Mouse (Mus musculus) midbrain, postnatal 0 days (tissue): ENCODE measurements at regions not wholly inside any gene's neighbourhood (a gene's known extent, or its start where the extent isn't known, plus 50 kb on each side); places are given as distances from the start of the nearest gene placed in this dataset.

ENCODE experiments used
- ATAC-seq: fragments of 200-750 bp; cut with Nextera tagmentation; 2 replicates; pipeline ENCODE4 v1.8.0; 2017; ENCODE audit warnings: moderate number of reproducible peaks, mild to moderate bottlenecking, moderate TSS enrichment, moderate library complexity; ENCODE audit not compliant: low FRiP score
- DNase-seq: peaks from one replicate; pipeline ENCODE4 v3.0.0-alpha.2; 2015; ENCODE audit warnings: low spot score
- H3K27ac ChIP-seq: fragments of 300-500 bp; sonication (generic); 2 replicates; pipeline ENCODE4 v1.5.1; 2014; ENCODE audit warnings: low read depth, mild to moderate bottlenecking, low read length, mixed read lengths
- H3K27me3 ChIP-seq: fragments of 300-500 bp; sonication (generic); 2 replicates; pipeline ENCODE4 v1.6.1; 2014; ENCODE audit warnings: low read length, control low read depth, mixed read lengths; ENCODE audit not compliant: insufficient read depth
- H3K36me3 ChIP-seq: fragments of 300-500 bp; sonication (generic); 2 replicates; pipeline ENCODE4 v1.6.1; 2014; ENCODE audit warnings: low read length, control low read depth, mixed read lengths; ENCODE audit not compliant: insufficient read depth
- H3K4me1 ChIP-seq: fragments of 300-500 bp; sonication (generic); 2 replicates; pipeline ENCODE4 v1.6.1; 2014; ENCODE audit warnings: mild to moderate bottlenecking, control low read depth, antibody characterized with exemption, low read length, mixed read lengths; ENCODE audit not compliant: insufficient read depth
- H3K4me2 ChIP-seq: fragments of 300-500 bp; sonication (generic); 2 replicates; pipeline ENCODE4 v1.6.1; 2014; ENCODE audit warnings: low read depth, mild to moderate bottlenecking, low read length, mixed read lengths; ENCODE audit not compliant: poor library complexity, severe bottlenecking
- H3K4me3 ChIP-seq: fragments of 300-500 bp; sonication (generic); 2 replicates; pipeline ENCODE4 v1.5.1; 2014; ENCODE audit warnings: low read depth, mild to moderate bottlenecking, low read length, moderate library complexity
- H3K9ac ChIP-seq: fragments of 300-500 bp; sonication (generic); replicated peaks from 2 replicates; pipeline ENCODE4 v1.6.1; 2014; ENCODE audit warnings: mild to moderate bottlenecking, low read length, moderate library complexity, mixed read lengths; ENCODE audit not compliant: poor library complexity, severe bottlenecking
- H3K9me3 ChIP-seq: fragments of 300-500 bp; sonication (generic); 2 replicates; pipeline ENCODE4 v1.6.1; 2016; ENCODE audit warnings: low read length, control low read depth
- CTCF ChIP-seq: IDR thresholded peaks from 2 replicates; pipeline ENCODE4 v1.5.1; 2016; ENCODE audit warnings: antibody characterized with exemption, mild to moderate bottlenecking
- WGBS: fragments of 180-500 bp; shearing (Covaris S2); extraction: QIAGEN DNeasy Blood & Tissue Kit; methylation state at CpG from one replicate; pipeline ENCODE4 v1.1.7; 2014; 5-methylcytosine and 5-hydroxymethylcytosine counted together

GRCm38 (mm10) chr1:149734241-149734640, 226.8 kb downstream of the Pla2g4a start:
- H3K4me2 ChIP-seq: no peak overlapping the region
- H3K4me1 ChIP-seq: no peaks in the 10 kb centered on the region
- H3K4me3 ChIP-seq: no peak overlapping the region
- no peak for DNase-seq
- no peaks in the 10 kb centered on the region for H3K27me3 ChIP-seq
- no peak for ATAC-seq
- H3K9me3 ChIP-seq: no peaks in the 10 kb centered on the region
- no peak overlapping the region for H3K9ac ChIP-seq
- no peak for TF ChIP-seq CTCF
- H3K27ac ChIP-seq: no peak overlapping the region
- H3K36me3 ChIP-seq: no peaks in the 10 kb centered on the region
- WGBS: 76% methylated on average over 2 of the region's 2 CpGs

DNA sequence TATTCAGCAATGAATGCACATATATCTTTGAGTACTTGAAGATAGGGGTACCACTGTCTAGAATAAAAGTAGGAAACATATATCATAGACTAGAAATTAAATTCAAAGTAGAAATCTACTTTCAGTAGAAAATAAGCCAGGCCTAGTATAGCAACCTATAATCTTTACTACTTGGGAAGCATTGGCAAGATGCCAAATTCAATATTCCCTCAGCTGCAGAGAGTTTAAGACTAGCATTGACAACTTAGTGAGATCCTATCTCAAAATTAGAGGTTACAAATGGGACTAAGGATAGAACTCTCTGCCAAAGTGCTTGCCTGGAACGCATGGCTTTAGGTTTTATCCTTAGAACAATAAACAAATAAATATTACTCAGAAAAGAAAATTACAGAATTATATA, 245.9 kb downstream of the Pla2g4a start:
- Histone ChIP-seq H3K4me3 (no peak overlapping the region), H3K4me2 (no peak overlapping the region), H3K36me3 (no peaks in the 10 kb centered on the region), H3K9ac (no peak overlapping the region), H3K27ac (no peak overlapping the region), H3K4me1 (no peaks in the 10 kb centered on the region), H3K27me3 (no peaks in the 10 kb centered on the region), H3K9me3 (no peaks in the 10 kb centered on the region)
- ATAC-seq: no peak
- DNase-seq: no peak
- WGBS: 94% methylated on average over 1 of the region's 1 CpGs
- no peak for TF ChIP-seq CTCF

DNA sequence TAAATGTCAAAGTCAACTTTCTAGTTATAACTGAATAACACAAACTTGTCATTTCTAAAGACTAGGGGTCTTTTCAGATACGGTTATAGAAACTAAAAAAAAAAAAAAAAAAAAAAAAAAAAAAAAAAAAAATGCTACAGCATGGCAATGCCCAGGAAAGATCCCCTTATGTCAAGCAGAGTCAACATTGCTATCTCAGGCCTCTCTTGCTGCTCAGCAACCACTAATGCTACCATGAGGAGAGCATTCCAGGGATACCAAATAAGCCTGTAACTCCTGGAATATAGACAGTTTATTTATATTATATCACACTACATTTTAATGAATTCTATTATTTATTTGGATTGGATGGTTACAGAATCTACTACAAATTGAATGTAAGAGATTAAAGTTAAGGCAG, 248.8 kb downstream of the Pla2g4a start:
- WGBS: 83% methylated on average over 1 of the region's 1 CpGs
- no peak for ATAC-seq

GRCm38 (mm10) chr1:149705223-149705622, 255.9 kb downstream of the Pla2g4a start:
- TF ChIP-seq CTCF: no peak
- no peak for ATAC-seq

More for the DNA sequence above, 248.8 kb downstream of the Pla2g4a start:
- DNase-seq: no peak
- no peak overlapping the region for H3K4me3 ChIP-seq
- H3K4me1 ChIP-seq: no peaks in the 10 kb centered on the region
- no peak overlapping the region for H3K27ac ChIP-seq
- H3K9me3 ChIP-seq: no peaks in the 10 kb centered on the region
- no peak overlapping the region for H3K9ac ChIP-seq
- no peak for TF ChIP-seq CTCF
- H3K4me2 ChIP-seq: no peak overlapping the region
- H3K27me3 ChIP-seq: no peaks in the 10 kb centered on the region
- H3K36me3 ChIP-seq: no peaks in the 10 kb centered on the region

GRCm38 (mm10) chr1:149699411-149699810, 261.7 kb downstream of the Pla2g4a start:
- H3K9ac ChIP-seq: no peak overlapping the region
- H3K4me1 ChIP-seq: no peaks in the 10 kb centered on the region
- no peaks in the 10 kb centered on the region for H3K9me3 ChIP-seq
- 74% methylated on average over 4 of the region's 4 CpGs for WGBS
- no peak for TF ChIP-seq CTCF
- no peaks in the 10 kb centered on the region for H3K27me3 ChIP-seq
- no peak for ATAC-seq
- H3K27ac ChIP-seq: no peak overlapping the region
- H3K4me3 ChIP-seq: no peak overlapping the region
- no peak overlapping the region for H3K4me2 ChIP-seq
- H3K36me3 ChIP-seq: no peaks in the 10 kb centered on the region
- no peak for DNase-seq

More at GRCm38 (mm10) chr1:149705223-149705622, 255.9 kb downstream of the Pla2g4a start:
- no peaks in the 10 kb centered on the region for H3K4me1 ChIP-seq
- H3K4me3 ChIP-seq: no peak overlapping the region
- H3K4me2 ChIP-seq: no peak overlapping the region
- H3K9ac ChIP-seq: no peak overlapping the region
- no peak overlapping the region for H3K27ac ChIP-seq
- DNase-seq: no peak
- no peaks in the 10 kb centered on the region for H3K36me3 ChIP-seq
- no peaks in the 10 kb centered on the region for H3K27me3 ChIP-seq
- no peaks in the 10 kb centered on the region for H3K9me3 ChIP-seq
- WGBS: 98% methylated on average over 1 of the region's 1 CpGs

GRCm38 (mm10) chr1:149674166-149674565, 286.9 kb downstream of the Pla2g4a start:
- Histone ChIP-seq H3K27ac (no peak overlapping the region), H3K27me3 (no peaks in the 10 kb centered on the region), H3K4me2 (no peak overlapping the region), H3K9ac (no peak overlapping the region), H3K36me3 (no peaks in the 10 kb centered on the region), H3K4me3 (no peak overlapping the region), H3K4me1 (no peaks in the 10 kb centered on the region), H3K9me3 (no peaks in the 10 kb centered on the region)
- ATAC-seq (no peak), DNase-seq (no peak)
- WGBS: 81% methylated on average over 1 of the region's 1 CpGs
- TF ChIP-seq CTCF: no peak
